Mouse (Mus musculus) spleen, adult 2 months (tissue): ENCODE measurements around the gene Mis18a.

Experiments
- CTCF ChIP-seq: fragments of 200-500 bp; IDR thresholded peaks from 2 replicates; pipeline ENCODE4 v1.5.1; 2011; ENCODE audit warnings: mild to moderate bottlenecking, inconsistent platforms; ENCODE audit not compliant: insufficient read depth, insufficient read length, insufficient replicate concordance; ENCODE audit errors: extremely low read depth
- POLR2A ChIP-seq: fragments of 200-500 bp; IDR thresholded peaks from 2 replicates; pipeline ENCODE4 v1.6.1; 2011; ENCODE audit warnings: low read depth, low read length, inconsistent platforms

DNA sequence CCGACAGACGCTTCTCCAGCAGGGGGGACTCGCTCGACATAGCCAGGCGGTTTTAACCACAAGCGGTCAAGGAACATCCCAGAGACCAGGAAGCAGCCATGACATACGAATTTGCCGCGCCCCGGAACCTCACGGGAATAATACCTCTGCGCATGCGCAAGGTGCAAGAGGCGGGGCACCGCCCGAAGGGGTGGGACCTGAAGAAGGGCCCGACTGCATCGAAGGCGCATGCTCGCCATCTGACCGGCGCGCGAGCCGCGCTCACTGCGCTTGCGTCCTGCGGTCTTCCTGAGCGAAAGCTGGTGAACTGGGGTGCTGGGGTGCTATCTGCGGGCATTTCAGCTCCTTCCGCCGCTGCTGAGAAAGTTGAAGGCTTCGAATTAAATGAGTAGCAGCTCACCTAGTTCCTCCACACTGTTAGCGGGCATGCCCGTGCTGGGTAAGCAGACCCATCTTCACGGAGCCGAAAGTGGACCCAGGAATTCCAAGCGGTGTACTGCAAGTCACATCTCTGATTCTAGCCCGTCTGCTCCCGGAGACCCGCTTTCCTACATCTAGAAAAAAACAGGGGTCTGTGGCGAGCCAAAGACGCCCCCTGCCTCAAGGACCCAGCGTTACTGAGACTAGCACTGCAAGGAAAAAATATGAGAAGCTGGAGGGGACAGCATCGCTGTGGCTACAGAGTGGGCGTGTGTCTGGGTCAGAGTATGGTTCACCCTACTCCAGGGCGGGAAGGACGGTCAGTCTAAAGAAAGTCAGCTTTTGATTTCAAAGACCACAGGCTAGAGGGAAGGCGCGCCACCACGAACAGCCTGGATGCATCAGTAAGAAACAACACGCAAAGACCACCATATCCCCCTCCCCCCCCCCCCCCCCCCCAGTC is at the start of gene Mis18a:
- TF ChIP-seq POLR2A, result peak; percentile 65
- TF ChIP-seq CTCF, result no peak
